Mouse (Mus musculus): ENCODE measurements at regions not wholly inside any gene's neighbourhood (a gene's known extent, or its start where the extent isn't known, plus 50 kb on each side); places are given as distances from the start of the nearest gene placed in this dataset.

GRCm38 (mm10) chr1:39094001-39094400 is 99.5 kb upstream of the Npas2 start:
- TF ChIP-seq MAFK (IDR thresholded peaks at IDR 0.05; ENCODE audit: insufficient read depth, low read depth, low read length) (no peak), ZNF384 (IDR thresholded peaks at IDR 0.05; ENCODE audit: low read depth, low read length) (no peak), CHD2 (IDR thresholded peaks at IDR 0.05; ENCODE audit: low read depth, low read length) (no peak)
